ENCODE assay signal across 26 mouse cellular contexts in genomic region chr13:107760511-107760910, GRCm38 (mm10).
"Had no signal": no experiment of that assay in that cellular context is flagged by ENCODE, and none has a peak within 500 bp of the region (broad histone marks: within the 10 kb centered on the region; RNA-seq: fewer than 3 reads in every experiment).

No protein-coding gene starts in this region.

- H3K4me3 ChIP-seq: gastrocnemius, adult 2 months; heart, adult 2 months; heart, embryonic 13.5 days; heart, embryonic 15.5 days; hindbrain, embryonic 13.5 days; hindbrain, embryonic 15.5 days; kidney, embryonic 15.5 days; limb, embryonic 13.5 days; limb, embryonic 15.5 days; liver, embryonic 12.5 days had no signal

- H3K4me1 ChIP-seq: heart, embryonic 13.5 days; heart, embryonic 15.5 days; limb, embryonic 13.5 days; limb, embryonic 15.5 days; liver, embryonic 12.5 days had no signal

- H3K27me3 ChIP-seq: heart, embryonic 13.5 days; heart, embryonic 15.5 days; hindbrain, embryonic 13.5 days; hindbrain, embryonic 15.5 days; kidney, embryonic 15.5 days; limb, embryonic 15.5 days; liver, embryonic 12.5 days had no signal

- H3K4me2 ChIP-seq: heart, embryonic 11.5 days; heart, embryonic 13.5 days; heart, embryonic 15.5 days; hindbrain, embryonic 13.5 days; hindbrain, embryonic 15.5 days; kidney, embryonic 15.5 days; limb, embryonic 13.5 days; limb, embryonic 15.5 days; liver, embryonic 12.5 days had no signal

- H3K27ac ChIP-seq: gastrocnemius, adult 2 months; heart, adult 2 months; heart, embryonic 13.5 days; heart, embryonic 15.5 days; hindbrain, embryonic 15.5 days; hindbrain, postnatal 0 days; kidney, embryonic 15.5 days; kidney, postnatal 0 days; limb, embryonic 13.5 days; limb, embryonic 15.5 days; liver, embryonic 12.5 days had no signal

- H3K36me3 ChIP-seq: heart, embryonic 15.5 days; hindbrain, embryonic 15.5 days; limb, embryonic 15.5 days; liver, embryonic 12.5 days had no signal

- ATAC-seq: hindbrain, postnatal 0 days; intestine, embryonic 16.5 days; liver, embryonic 12.5 days had no signal

- DNase-seq: gastrocnemius, adult 2 months; gastrocnemius, postnatal 10 days; gastrocnemius, postnatal 25 days; heart, adult 2 months; heart, postnatal 14 days; heart, postnatal 36 days; kidney, adult 11 months; kidney, adult 2 months; kidney, adult 9 months; kidney, postnatal 14 days; kidney, postnatal 36 days; layer of hippocampus, adult 9-11 months; layer of hippocampus, postnatal 36 days; left cerebral cortex, postnatal 4 days had no signal

- H3K9ac ChIP-seq: heart, embryonic 13.5 days; heart, embryonic 15.5 days; hindbrain, embryonic 13.5 days; hindbrain, embryonic 15.5 days; kidney, embryonic 15.5 days; limb, embryonic 13.5 days; limb, embryonic 15.5 days; liver, embryonic 12.5 days had no signal

- H3K9me3 ChIP-seq: heart, embryonic 13.5 days; heart, embryonic 15.5 days; hindbrain, embryonic 13.5 days; hindbrain, embryonic 15.5 days; kidney, embryonic 15.5 days; limb, embryonic 13.5 days; limb, embryonic 15.5 days; liver, embryonic 12.5 days had no signal
